Mouse (Mus musculus) limb, embryonic 13.5 days (tissue): Measurements from ENCODE around the gene Defb47. TPM values are rescaled to one million over a fixed set of nuclear protein-coding genes. Genes with fewer than 3 reads are reported as not detected.

Source experiments
- ATAC-seq: fragments of 200-750 bp; cut with Nextera tagmentation; 2 replicates; pipeline ENCODE4 v1.8.0; 2017; ENCODE audit warnings: low read depth, moderate number of reproducible peaks, moderate TSS enrichment; ENCODE audit not compliant: low FRiP score
- H3K27ac ChIP-seq: fragments of 300-500 bp; sonication (generic); 2 replicates; pipeline ENCODE4 v1.5.1; 2015; ENCODE audit warnings: inconsistent platforms, mild to moderate bottlenecking, moderate library complexity
- H3K27me3 ChIP-seq: fragments of 300-500 bp; sonication (generic); 2 replicates; pipeline ENCODE4 v1.6.1; 2015; ENCODE audit warnings: mild to moderate bottlenecking, inconsistent platforms
- H3K36me3 ChIP-seq: fragments of 300-500 bp; sonication (generic); 2 replicates; pipeline ENCODE4 v1.6.1; 2015; ENCODE audit warnings: inconsistent platforms, mild to moderate bottlenecking, moderate library complexity
- H3K4me1 ChIP-seq: fragments of 300-500 bp; sonication (generic); 2 replicates; pipeline ENCODE4 v1.6.1; 2015; ENCODE audit warnings: inconsistent platforms
- H3K4me2 ChIP-seq: fragments of 300-500 bp; sonication (generic); replicated peaks from 2 replicates; pipeline ENCODE4 v1.6.1; 2015; ENCODE audit warnings: inconsistent platforms, mild to moderate bottlenecking, moderate library complexity
- H3K4me3 ChIP-seq: fragments of 300-500 bp; sonication (generic); 2 replicates; pipeline ENCODE4 v1.5.1; 2015; ENCODE audit warnings: moderate library complexity, mild to moderate bottlenecking, inconsistent platforms
- H3K9ac ChIP-seq: fragments of 300-500 bp; sonication (generic); 2 replicates; pipeline ENCODE4 v1.6.1; 2015; ENCODE audit warnings: mild to moderate bottlenecking, inconsistent platforms
- H3K9me3 ChIP-seq: fragments of 300-500 bp; sonication (generic); 2 replicates; pipeline ENCODE4 v1.6.1; 2016; ENCODE audit warnings: inconsistent platforms
- WGBS: fragments of 180-500 bp; shearing (Covaris S2); methylation state at CpG from one replicate; pipeline ENCODE4 v1.1.7; 2015; 5-methylcytosine and 5-hydroxymethylcytosine counted together
- polyA plus RNA-seq: library from polyadenylated mRNA; unstranded; fragments of >200 nt; fragmentation: Nextera tagmentation; extraction: Ambion mirVana; gene quantifications from 2 replicates; pipeline ENCODE4 v1.2.1, GENCODE M21; 2015

Gene Defb47
- polyA plus RNA-seq, 1 experiment from 2014 or later: not detected

GRCm38 (mm10) chr14:63011471-63011870 lies 13.6 kb downstream of the Defb47 start, which contains the start of gene Defb43:
Defb43 (plus strand) TSS chr14:63011771.
- Histone ChIP-seq H3K4me1 (no peaks in the 10 kb centered on the region), H3K36me3 (no peaks in the 10 kb centered on the region), H3K9ac (no peak within 1 kb of the TSS), H3K4me2 (no peak within 1 kb of the TSS), H3K4me3 (no peak within 1 kb of the TSS), H3K27me3 (no peaks in the 10 kb centered on the region), H3K27ac (no peak within 1 kb of the TSS), H3K9me3 (0 out of 2 replicates have a peak, but pooled peaks cover 5% of the 10 kb centered on the region)
- no peak for ATAC-seq
- WGBS: 92% methylated on average over 5 of the region's 5 CpGs

- Histone ChIP-seq H3K27me3 (no peaks in the 10 kb centered on the region), H3K4me3 (no peak overlapping the region), H3K4me2 (no peak overlapping the region), H3K4me1 (no peaks in the 10 kb centered on the region), H3K27ac (no peak overlapping the region), H3K9ac (no peak overlapping the region), H3K36me3 (no peaks in the 10 kb centered on the region), H3K9me3 (0 out of 2 replicates have a peak, but pooled peaks cover 5% of the 10 kb centered on the region)
- 84% methylated on average over 4 of the region's 4 CpGs for WGBS
- ATAC-seq: no peak
These were observed 15.2 kb downstream of the Defb47 start for GRCm38 (mm10) chr14:63013082-63013481.

- Histone ChIP-seq H3K4me1 (no peaks in the 10 kb centered on the region), H3K27ac (no peak overlapping the region), H3K9me3 (0 out of 2 replicates have a peak, but pooled peaks cover 5% of the 10 kb centered on the region), H3K27me3 (no peaks in the 10 kb centered on the region), H3K36me3 (no peaks in the 10 kb centered on the region), H3K4me2 (no peak overlapping the region), H3K4me3 (no peak overlapping the region), H3K9ac (no peak overlapping the region)
- WGBS: 88% methylated on average over 4 of the region's 4 CpGs
- no peak for ATAC-seq
These were observed 16.8 kb downstream of the Defb47 start for GRCm38 (mm10) chr14:63014667-63015066.

DNA sequence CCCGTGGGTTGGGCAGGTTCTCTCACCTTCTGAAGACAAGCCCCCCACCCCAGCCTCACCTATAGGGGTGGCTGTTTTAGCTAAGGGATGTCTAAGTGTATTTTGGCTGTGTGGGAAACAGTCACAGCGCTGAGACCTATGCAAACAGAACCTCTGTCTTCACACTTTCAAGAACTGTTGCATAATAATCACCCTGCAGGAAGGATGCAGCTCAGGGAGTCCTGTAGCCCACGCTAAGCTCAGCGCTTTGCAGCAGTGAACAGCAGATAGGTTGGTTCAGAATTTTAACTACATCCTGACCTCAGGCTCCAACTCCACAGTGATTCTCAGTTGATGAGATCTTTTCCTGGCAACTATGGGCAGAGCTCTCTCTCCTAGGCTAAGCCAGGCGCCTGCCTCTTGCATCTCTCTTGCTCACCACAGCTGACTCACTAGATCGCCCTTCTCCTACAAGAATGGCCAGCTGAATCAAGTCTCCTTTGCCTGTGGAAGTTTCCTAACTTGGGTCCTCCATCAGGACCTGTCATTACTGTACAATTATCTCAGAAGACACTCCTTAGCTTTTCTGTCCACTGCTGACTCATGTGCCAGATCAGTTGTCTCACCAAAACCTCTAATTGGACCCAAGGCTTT lies 22.8 kb downstream of the Defb47 start:
- Histone ChIP-seq H3K4me2 (no peak overlapping the region), H3K4me1 (no peaks in the 10 kb centered on the region), H3K9ac (no peak overlapping the region), H3K27me3 (no peaks in the 10 kb centered on the region), H3K4me3 (no peak overlapping the region), H3K36me3 (no peaks in the 10 kb centered on the region), H3K9me3 (peaks cover 3% of the 10 kb centered on the region; the same call in 1 of the 2 replicates), H3K27ac (no peak overlapping the region)
- ATAC-seq: no peak
- 54% methylated on average over 6 of the region's 6 CpGs for WGBS

GRCm38 (mm10) chr14:63046691-63047090 lies 48.8 kb downstream of the Defb47 start, which contains the start of gene Defb42:
Defb42 (plus strand) TSS chr14:63046991.
- WGBS: 73% methylated on average over 3 of the region's 3 CpGs
- no peak for ATAC-seq

GRCm38 (mm10) chr14:63049910-63050370 lies 52.1 kb downstream of the Defb47 start, which contains the start of gene Defb30:
Defb30 (minus strand) TSS chr14:63049960.
- Histone ChIP-seq H3K27ac (no peak within 1 kb of the TSS), H3K9me3 (no peaks in the 10 kb centered on the region), H3K36me3 (no peaks in the 10 kb centered on the region), H3K4me3 (no peak within 1 kb of the TSS), H3K4me2 (no peak within 1 kb of the TSS), H3K4me1 (no peaks in the 10 kb centered on the region), H3K27me3 (no peaks in the 10 kb centered on the region), H3K9ac (no peak within 1 kb of the TSS)
- ATAC-seq: no peak
- 77% methylated on average over 12 of the region's 14 CpGs for WGBS

More at GRCm38 (mm10) chr14:63046691-63047090, 48.8 kb downstream of the Defb47 start, which contains the start of gene Defb42:
- H3K27me3 ChIP-seq: no peaks in the 10 kb centered on the region
- H3K9me3 ChIP-seq: no peaks in the 10 kb centered on the region
- H3K36me3 ChIP-seq: no peaks in the 10 kb centered on the region
- H3K4me3 ChIP-seq: no peak within 1 kb of the TSS
- no peak within 1 kb of the TSS for H3K9ac ChIP-seq
- H3K4me2 ChIP-seq: no peak within 1 kb of the TSS
- no peaks in the 10 kb centered on the region for H3K4me1 ChIP-seq
- no peak within 1 kb of the TSS for H3K27ac ChIP-seq

Other genes starting within 250 kb of the Defb47 start
- 23.3 and 23.7 TPM in 2 replicates for gene Ints6, start 236.9 kb upstream of the Defb47 start, polyA plus RNA-seq
- 7.3 and 8.6 TPM in 2 replicates for gene Wdfy2, start 160.4 kb upstream of the Defb47 start, polyA plus RNA-seq
- gene Defb48, start 13.6 kb upstream of the Defb47 start, polyA plus RNA-seq: not detected in 2 replicates
- gene Defb43, start 13.7 kb downstream of the Defb47 start, polyA plus RNA-seq: not detected in 2 replicates
- 0.40 TPM in 1 of 2 replicates, not detected in the other for gene Defb42, start 48.9 kb downstream of the Defb47 start, polyA plus RNA-seq
- not detected in 2 replicates for gene Defb30, start 51.9 kb downstream of the Defb47 start, polyA plus RNA-seq